Mouse (Mus musculus): ENCODE results near the gene Krt23. TPM values are rescaled to one million over a fixed set of nuclear protein-coding genes. Genes with fewer than 3 reads are reported as not detected.

Gene Krt23
- polyA plus RNA-seq, 1 experiment from 2014 or later: not detected

DNA sequence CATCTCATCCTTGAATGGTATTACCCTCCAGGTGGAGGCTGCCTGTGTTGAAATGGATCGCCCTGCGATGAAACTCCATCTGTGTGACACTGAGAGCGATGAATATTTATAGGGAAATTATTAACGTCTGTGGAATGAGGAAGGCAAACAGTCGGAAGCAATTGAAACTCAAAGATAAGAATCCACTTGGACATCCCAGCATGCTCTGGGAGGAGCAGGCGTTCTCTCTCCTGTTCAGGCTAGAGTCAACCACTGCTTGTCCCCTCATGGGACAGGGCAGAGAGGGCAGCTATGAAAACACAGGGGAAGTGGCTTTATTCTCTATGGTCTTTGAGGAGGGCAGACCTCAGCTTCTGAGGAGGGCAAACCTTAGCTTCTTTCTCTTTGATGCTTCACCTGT is 19.5 kb downstream of the Krt23 start:
- Histone ChIP-seq H3K4me3 (no peak overlapping the region), H3K4me1 (replicated peaks) (no peaks in the 10 kb centered on the region), H3K36me3 (no peaks in the 10 kb centered on the region), H3K27me3 (no peaks in the 10 kb centered on the region), H3K9me3 (no peaks in the 10 kb centered on the region), H3K9ac (no peak overlapping the region), H3K4me2 (no peak overlapping the region), H3K27ac (replicated peaks) (no peak overlapping the region)
- 79% methylated on average over 6 of the region's 6 CpGs for WGBS
- no peak for ATAC-seq (ENCODE audit: low read depth)

DNA sequence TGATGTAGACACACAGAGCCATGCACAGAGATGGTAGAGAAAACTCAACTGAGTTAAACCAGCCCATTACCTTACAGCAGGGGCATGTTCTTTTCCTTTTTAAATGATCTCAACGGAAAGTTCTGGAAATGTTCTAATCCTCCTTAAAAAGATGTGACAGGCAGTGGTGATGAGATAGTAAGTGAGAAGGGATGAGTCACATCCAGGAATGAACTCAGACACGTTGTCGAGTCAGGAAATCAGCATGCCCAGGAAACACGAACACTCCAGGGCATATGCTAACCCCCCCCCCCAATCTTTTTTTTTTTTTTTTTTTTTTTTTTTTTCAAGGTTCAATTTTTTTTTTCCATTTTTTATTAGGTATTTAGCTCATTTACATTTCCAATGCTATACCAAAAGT is 20.5 kb downstream of the Krt23 start:
- WGBS: 84% methylated on average over 4 of the region's 4 CpGs
- Histone ChIP-seq H3K9ac (no peak overlapping the region), H3K27me3 (no peaks in the 10 kb centered on the region), H3K4me3 (no peak overlapping the region), H3K36me3 (no peaks in the 10 kb centered on the region), H3K4me1 (replicated peaks) (no peaks in the 10 kb centered on the region), H3K9me3 (no peaks in the 10 kb centered on the region), H3K4me2 (no peak overlapping the region), H3K27ac (replicated peaks) (no peak overlapping the region)
- no peak for ATAC-seq (ENCODE audit: low read depth)

DNA sequence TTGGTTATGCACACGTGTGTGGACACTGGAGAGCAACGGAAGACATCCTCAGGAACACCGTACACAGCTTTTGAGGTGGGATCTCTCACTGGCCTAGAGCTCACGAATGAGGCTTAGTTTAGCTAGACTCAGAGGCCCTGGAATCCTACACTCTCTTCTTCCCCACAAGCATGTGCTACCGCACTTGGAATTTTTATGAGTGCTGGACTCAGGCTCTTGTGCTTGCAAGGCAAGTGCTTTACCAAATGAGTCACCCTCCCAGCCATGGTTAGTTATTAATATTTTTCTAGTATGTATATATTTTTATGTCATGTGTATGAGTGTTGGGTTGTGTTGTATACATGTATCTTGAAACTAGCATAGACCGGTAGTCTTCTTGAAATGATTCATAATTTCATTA is 21.0 kb downstream of the Krt23 start:
- Histone ChIP-seq H3K4me2 (no peak overlapping the region), H3K36me3 (no peaks in the 10 kb centered on the region), H3K27ac (replicated peaks) (no peak overlapping the region), H3K9me3 (no peaks in the 10 kb centered on the region), H3K4me3 (no peak overlapping the region), H3K9ac (no peak overlapping the region), H3K4me1 (replicated peaks) (no peaks in the 10 kb centered on the region), H3K27me3 (no peaks in the 10 kb centered on the region)
- WGBS: 93% methylated on average over 6 of the region's 6 CpGs
- no peak for ATAC-seq (ENCODE audit: low read depth)

DNA sequence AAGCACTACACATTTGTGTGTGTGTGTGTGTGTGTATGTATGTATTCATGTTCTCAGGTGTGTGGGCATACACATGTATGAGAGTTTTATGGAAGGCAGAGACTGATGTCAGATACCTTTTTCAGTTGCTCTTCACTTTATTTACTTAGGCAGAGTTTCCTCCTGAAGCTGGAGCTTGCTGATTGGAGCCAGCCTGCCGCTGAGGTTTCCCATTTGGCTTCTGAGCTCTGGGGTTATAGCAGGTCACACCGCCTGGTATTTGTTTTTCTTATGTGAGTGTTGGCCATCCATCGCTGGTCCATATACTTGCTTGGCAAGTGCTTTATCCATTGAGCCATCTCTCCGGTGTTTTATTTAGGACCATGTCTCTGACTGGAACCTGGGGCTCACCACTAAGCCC is 23.7 kb downstream of the Krt23 start:
- WGBS: 85% methylated on average over 4 of the region's 4 CpGs
- H3K4me3 ChIP-seq: no peak overlapping the region
- no peaks in the 10 kb centered on the region for H3K27me3 ChIP-seq
- no peaks in the 10 kb centered on the region for H3K36me3 ChIP-seq
- no peak overlapping the region for H3K9ac ChIP-seq
- no peak for ATAC-seq (ENCODE audit: low read depth)
- H3K4me2 ChIP-seq: no peak overlapping the region
- H3K27ac ChIP-seq (replicated peaks): no peak overlapping the region
- no peaks in the 10 kb centered on the region for H3K9me3 ChIP-seq
- H3K4me1 ChIP-seq (replicated peaks): peaks cover 8% of the 10 kb centered on the region; the same call in 1 of the 2 replicates

DNA sequence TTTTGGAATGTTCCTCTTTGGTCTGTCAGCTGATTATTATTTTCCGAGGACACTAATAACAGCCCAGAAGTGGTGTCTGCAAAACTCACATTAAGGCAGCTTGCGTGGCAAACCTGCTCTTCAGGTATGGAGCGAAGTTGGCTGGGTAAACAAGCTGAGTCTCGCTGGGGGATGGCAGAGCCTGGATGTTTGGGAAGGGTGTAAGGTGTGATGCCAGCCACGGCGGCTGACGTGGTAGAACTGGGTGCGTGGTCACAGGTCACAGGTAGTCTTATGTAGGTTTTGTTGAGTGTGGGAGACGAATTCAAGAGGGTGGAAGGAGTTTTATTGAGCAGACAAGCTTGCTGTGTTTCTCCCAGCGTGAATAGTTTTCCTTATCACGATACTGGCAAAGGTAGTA is 24.4 kb downstream of the Krt23 start:
- WGBS: 91% methylated on average over 11 of the region's 11 CpGs
- Histone ChIP-seq H3K9me3 (no peaks in the 10 kb centered on the region), H3K4me1 (replicated peaks) (peaks cover 8% of the 10 kb centered on the region; the same call in 1 of the 2 replicates), H3K27ac (replicated peaks) (no peak overlapping the region), H3K36me3 (no peaks in the 10 kb centered on the region), H3K27me3 (0 out of 2 replicates have a peak, but pooled peaks cover 2% of the 10 kb centered on the region), H3K4me2 (no peak overlapping the region), H3K9ac (no peak overlapping the region), H3K4me3 (no peak overlapping the region)
- no peak for ATAC-seq (ENCODE audit: low read depth)

DNA sequence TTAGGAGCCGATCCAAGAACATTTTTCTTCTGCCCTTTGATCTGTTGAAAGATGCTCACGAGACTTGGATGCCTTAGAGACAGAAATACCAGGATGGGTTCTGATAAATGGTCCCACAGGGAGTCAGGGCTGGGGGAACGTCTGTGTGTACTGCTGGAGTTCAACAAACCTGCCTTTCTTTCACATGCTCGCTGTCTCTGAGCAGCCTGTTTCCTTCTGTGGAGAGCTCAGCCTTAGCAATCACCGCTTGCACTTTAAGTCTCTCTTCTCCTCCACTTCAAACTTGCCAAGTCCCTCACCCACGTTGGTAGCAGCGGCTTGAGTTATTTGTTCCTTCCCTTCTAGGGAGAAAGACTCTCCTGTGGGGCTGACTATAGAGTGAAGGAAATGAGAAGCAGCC is 26.6 kb downstream of the Krt23 start:
- H3K4me1 ChIP-seq (replicated peaks): peaks cover 8% of the 10 kb centered on the region; the same call in 1 of the 2 replicates
- 28% methylated on average over 7 of the region's 7 CpGs for WGBS
- H3K9ac ChIP-seq: peak overlapping the region; percentile 45
- H3K27ac ChIP-seq (replicated peaks): no peak overlapping the region
- no peak overlapping the region for H3K4me2 ChIP-seq
- H3K36me3 ChIP-seq: no peaks in the 10 kb centered on the region
- no peak overlapping the region for H3K4me3 ChIP-seq
- H3K9me3 ChIP-seq: no peaks in the 10 kb centered on the region
- no peak for ATAC-seq (ENCODE audit: low read depth)
- 0 out of 2 replicates have a peak, but pooled peaks cover 4% of the 10 kb centered on the region for H3K27me3 ChIP-seq

DNA sequence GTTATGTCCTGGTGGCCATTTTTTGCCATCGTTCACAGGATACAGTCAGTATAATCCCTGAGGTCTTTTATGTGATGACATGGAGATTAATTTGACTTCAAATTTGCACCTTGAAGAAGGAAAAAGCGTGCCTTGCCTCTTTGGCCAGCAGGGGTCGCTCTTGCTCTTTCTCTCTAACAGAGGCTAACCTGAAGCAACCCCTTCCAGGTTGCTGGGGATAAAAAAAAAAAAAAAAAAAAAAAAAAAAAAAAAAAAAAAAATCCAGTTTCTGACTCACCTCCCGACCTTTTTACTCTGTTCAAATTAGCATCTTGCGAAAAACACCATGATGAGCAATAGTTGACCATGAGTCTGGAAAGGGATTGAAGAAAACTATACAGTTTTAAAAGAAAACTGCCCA is 28.1 kb downstream of the Krt23 start:
- Histone ChIP-seq H3K9me3 (no peaks in the 10 kb centered on the region), H3K4me3 (no peak overlapping the region), H3K27me3 (peaks cover 4% of the 10 kb centered on the region; the same call in 1 of the 2 replicates), H3K4me1 (replicated peaks) (peaks cover 8% of the 10 kb centered on the region; the same call in 1 of the 2 replicates), H3K36me3 (no peaks in the 10 kb centered on the region), H3K27ac (replicated peaks) (no peak overlapping the region), H3K4me2 (no peak overlapping the region), H3K9ac (no peak overlapping the region)
- 9% methylated on average over 5 of the region's 5 CpGs for WGBS
- ATAC-seq (ENCODE audit: low read depth): no peak

DNA sequence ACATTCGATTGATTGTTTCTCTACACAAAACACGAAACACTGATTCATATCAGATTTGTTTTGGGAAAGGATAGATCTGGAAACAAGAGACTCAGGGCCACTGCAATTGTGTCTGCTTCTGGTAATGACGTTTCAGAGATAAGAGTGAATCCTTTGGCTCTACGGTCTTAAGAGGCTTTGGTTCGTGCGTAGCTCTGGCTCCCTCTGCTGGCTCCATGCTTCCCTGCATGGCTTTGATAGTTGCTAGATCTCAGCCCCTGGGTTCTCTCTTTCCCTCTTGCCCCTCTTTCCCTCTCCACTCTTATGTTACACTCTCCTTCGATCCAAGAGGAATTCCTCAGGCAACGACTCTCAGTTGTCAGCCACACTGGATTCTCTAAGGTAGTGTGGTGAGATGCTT is 29.8 kb downstream of the Krt23 start:
- Histone ChIP-seq H3K9me3 (no peaks in the 10 kb centered on the region), H3K27me3 (peaks cover 4% of the 10 kb centered on the region; the same call in 1 of the 2 replicates), H3K27ac (replicated peaks) (no peak overlapping the region), H3K36me3 (no peaks in the 10 kb centered on the region), H3K9ac (no peak overlapping the region), H3K4me1 (replicated peaks) (peaks cover 8% of the 10 kb centered on the region; the same call in 1 of the 2 replicates), H3K4me3 (no peak overlapping the region), H3K4me2 (no peak overlapping the region)
- WGBS: 12% methylated on average over 8 of the region's 8 CpGs
- ATAC-seq (ENCODE audit: low read depth): no peak

DNA sequence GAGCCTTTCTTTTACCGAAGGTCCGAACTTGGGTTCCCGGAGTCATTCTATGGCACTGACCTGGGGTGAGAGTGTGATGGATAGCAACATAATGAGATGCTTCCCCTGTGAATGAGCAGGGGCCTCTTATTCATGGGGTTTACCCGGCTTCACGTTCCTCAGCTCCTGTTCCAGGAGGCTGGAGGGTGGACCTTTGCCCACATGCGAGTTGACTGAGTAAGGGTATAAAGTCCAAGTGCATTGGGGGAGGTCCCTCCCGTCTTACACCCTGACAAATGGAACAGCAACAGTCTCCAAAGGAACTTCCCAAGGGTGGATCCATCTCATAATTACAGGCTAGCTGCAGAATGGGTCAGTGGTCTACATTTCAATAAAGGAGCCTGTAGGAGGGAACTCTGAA is 31.2 kb downstream of the Krt23 start:
- peaks cover 4% of the 10 kb centered on the region; the same call in 1 of the 2 replicates for H3K27me3 ChIP-seq
- H3K27ac ChIP-seq (replicated peaks): no peak overlapping the region
- no peaks in the 10 kb centered on the region for H3K9me3 ChIP-seq
- no peak for ATAC-seq (ENCODE audit: low read depth)
- no peaks in the 10 kb centered on the region for H3K36me3 ChIP-seq
- H3K4me2 ChIP-seq: no peak overlapping the region
- no peak overlapping the region for H3K9ac ChIP-seq
- no peak overlapping the region for H3K4me3 ChIP-seq
- WGBS: 51% methylated on average over 7 of the region's 7 CpGs
- peaks cover 8% of the 10 kb centered on the region; the same call in 1 of the 2 replicates for H3K4me1 ChIP-seq (replicated peaks)

DNA sequence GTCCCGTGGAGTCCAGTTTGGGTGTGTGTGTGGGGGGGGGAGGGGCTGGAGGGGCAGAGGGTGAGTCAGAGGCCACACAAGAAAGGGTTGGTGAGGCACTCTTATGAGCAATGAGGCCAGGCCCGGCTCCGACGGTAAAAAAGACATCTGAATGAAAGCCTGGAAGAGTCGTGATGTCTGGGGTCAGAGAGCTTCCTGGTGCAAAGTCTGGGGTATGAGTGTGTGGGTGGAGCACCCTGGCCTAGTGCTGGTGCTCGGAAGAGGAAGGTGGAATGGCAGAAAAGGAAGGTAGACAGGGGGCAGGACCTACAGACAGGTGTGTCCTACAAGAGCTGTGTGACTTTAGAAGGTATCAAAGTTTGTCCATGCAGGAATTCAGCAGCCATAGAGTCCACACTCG is 34.0 kb downstream of the Krt23 start:
- WGBS: 70% methylated on average over 7 of the region's 7 CpGs
- Histone ChIP-seq H3K4me1 (replicated peaks) (no peaks in the 10 kb centered on the region), H3K27me3 (peaks cover 4% of the 10 kb centered on the region; the same call in 1 of the 2 replicates), H3K9ac (no peak overlapping the region), H3K9me3 (no peaks in the 10 kb centered on the region), H3K36me3 (no peaks in the 10 kb centered on the region), H3K4me3 (no peak overlapping the region), H3K27ac (replicated peaks) (no peak overlapping the region), H3K4me2 (no peak overlapping the region)
- no peak for ATAC-seq (ENCODE audit: low read depth)

DNA sequence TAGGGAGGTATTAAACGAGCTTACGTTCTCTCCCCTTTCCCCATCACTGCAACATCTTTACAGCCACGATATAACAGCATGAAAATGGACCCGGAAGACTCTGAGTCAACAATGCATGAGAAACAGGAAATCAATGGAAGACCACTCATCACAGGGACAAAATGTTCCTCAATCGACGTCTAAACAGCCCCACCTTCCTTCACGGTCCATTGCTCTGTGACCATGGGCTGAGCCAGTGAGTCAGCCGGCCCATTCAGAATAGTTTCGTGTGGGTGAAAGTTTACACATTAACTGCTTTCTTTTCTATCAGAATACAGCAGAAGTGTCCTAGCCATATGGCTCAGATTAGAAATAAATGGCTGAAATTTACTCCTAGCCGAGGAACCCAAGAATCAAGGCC is 38.2 kb downstream of the Krt23 start:
- H3K4me3 ChIP-seq: no peak overlapping the region
- no peaks in the 10 kb centered on the region; the same call in 1 of the 2 replicates for H3K27me3 ChIP-seq
- no peak overlapping the region for H3K4me2 ChIP-seq
- H3K4me1 ChIP-seq (replicated peaks): no peaks in the 10 kb centered on the region
- no peaks in the 10 kb centered on the region for H3K9me3 ChIP-seq
- no peak for ATAC-seq (ENCODE audit: low read depth)
- 56% methylated on average over 10 of the region's 10 CpGs for WGBS
- no peak overlapping the region for H3K27ac ChIP-seq (replicated peaks)
- no peak overlapping the region for H3K9ac ChIP-seq
- H3K36me3 ChIP-seq: no peaks in the 10 kb centered on the region

DNA sequence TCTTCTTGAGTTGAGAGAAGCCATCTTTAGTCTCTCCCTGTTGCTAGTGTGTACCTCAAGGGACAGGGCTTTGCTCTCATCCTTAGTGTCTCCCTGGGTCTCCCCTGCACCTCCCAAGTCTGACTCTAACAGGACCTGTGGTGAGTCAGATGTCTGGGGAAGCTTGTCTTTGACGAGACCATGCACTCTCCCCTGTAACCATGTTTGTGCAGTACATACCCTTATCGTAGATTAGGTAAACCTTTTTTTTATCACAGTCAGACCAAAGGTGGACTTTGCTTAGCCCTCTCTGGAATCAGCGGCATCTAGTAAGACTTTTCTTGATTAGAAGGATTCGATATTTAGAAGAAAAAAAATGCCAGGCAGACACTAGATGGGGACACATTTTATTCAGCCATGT is 38.9 kb downstream of the Krt23 start:
- WGBS: 93% methylated on average over 4 of the region's 4 CpGs
- no peaks in the 10 kb centered on the region for H3K36me3 ChIP-seq

DNA sequence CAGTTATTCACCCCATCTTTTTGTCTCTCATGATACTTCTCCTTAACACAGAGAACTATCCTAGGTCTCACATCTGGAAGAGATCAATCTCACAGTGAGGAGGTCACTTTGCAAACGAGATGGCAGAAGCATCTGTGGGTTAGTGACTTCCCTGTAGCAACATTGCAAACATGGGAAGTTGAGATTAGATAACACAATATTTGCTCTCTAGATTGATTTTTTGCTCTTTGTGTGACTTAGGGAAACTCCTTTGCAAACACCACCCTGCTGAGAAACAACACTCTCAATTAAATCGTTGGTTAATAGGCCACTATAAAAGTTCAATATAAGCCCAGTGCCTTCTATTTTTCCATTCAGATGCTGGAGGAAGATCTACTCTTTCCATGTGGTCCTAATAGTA is 44.2 kb downstream of the Krt23 start:
- H3K9ac ChIP-seq: no peak overlapping the region
- no peak overlapping the region for H3K4me3 ChIP-seq
- H3K4me1 ChIP-seq (replicated peaks): no peaks in the 10 kb centered on the region
- no peak for ATAC-seq (ENCODE audit: low read depth)
- no peaks in the 10 kb centered on the region for H3K27me3 ChIP-seq
- no peaks in the 10 kb centered on the region for H3K9me3 ChIP-seq
- H3K4me2 ChIP-seq: no peak overlapping the region
- no peak overlapping the region for H3K27ac ChIP-seq (replicated peaks)
- H3K36me3 ChIP-seq: no peaks in the 10 kb centered on the region
- WGBS: 65% methylated on average over 2 of the region's 2 CpGs

More for the DNA sequence above, 38.9 kb downstream of the Krt23 start:
- Histone ChIP-seq H3K9me3 (no peaks in the 10 kb centered on the region), H3K4me2 (no peak overlapping the region), H3K9ac (no peak overlapping the region), H3K4me3 (no peak overlapping the region), H3K4me1 (replicated peaks) (no peaks in the 10 kb centered on the region), H3K27ac (replicated peaks) (no peak overlapping the region), H3K27me3 (no peaks in the 10 kb centered on the region; the same call in 1 of the 2 replicates)
- ATAC-seq (ENCODE audit: low read depth): no peak
